Mouse (Mus musculus) heart, adult 2 months (tissue): ENCODE results near the gene Enkur. TPM values are rescaled to one million over a fixed set of nuclear protein-coding genes. Genes with fewer than 3 reads are reported as not detected.

Experiments used
- DNase-seq, 2 experiments: peaks; one replicate each; pipeline ENCODE4 v3.0.0; 2021
- H3K27ac ChIP-seq: fragments of 200-600 bp; 2 replicates; pipeline ENCODE4 v1.8.1; 2022
- H3K27me3 ChIP-seq: fragments of 200-500 bp; 2 replicates; pipeline ENCODE4 v1.6.1; 2012; ENCODE audit warnings: mild to moderate bottlenecking, low read length, inconsistent platforms, mixed read lengths; ENCODE audit not compliant: control insufficient read depth, insufficient read depth
- H3K36me3 ChIP-seq: fragments of 200-500 bp; 2 replicates; pipeline ENCODE4 v1.6.1; 2012; ENCODE audit warnings: low read length, inconsistent platforms; ENCODE audit not compliant: control insufficient read depth, insufficient read depth
- H3K4me1 ChIP-seq: fragments of 200-500 bp; 2 replicates; pipeline ENCODE4 v1.6.1; 2011; ENCODE audit warnings: low read length; ENCODE audit not compliant: control insufficient read depth, insufficient read depth
- H3K4me3 ChIP-seq: fragments of 200-600 bp; 2 replicates; pipeline ENCODE4 v1.8.1; 2022
- H3K79me2 ChIP-seq: fragments of 200-500 bp; replicated peaks from 2 replicates; pipeline ENCODE4 v1.6.1; 2012; ENCODE audit warnings: mild to moderate bottlenecking, inconsistent platforms, low read length, moderate library complexity, mixed read lengths; ENCODE audit not compliant: control insufficient read depth, insufficient read depth
- H3K9ac ChIP-seq: fragments of 200-500 bp; 2 replicates; pipeline ENCODE4 v1.6.1; 2012; ENCODE audit warnings: low read depth, mild to moderate bottlenecking, control low read depth, inconsistent platforms, low read length, mixed read lengths
- CTCF ChIP-seq: fragments of 200-600 bp; IDR thresholded peaks from 2 replicates; pipeline ENCODE4 v1.8.1; 2022; ENCODE audit warnings: antibody characterized with exemption, mild to moderate bottlenecking, moderate library complexity
- EP300 ChIP-seq: fragments of 200-500 bp; IDR thresholded peaks from 2 replicates; pipeline ENCODE4 v1.6.1; 2011; ENCODE audit warnings: low read depth, low read length, control low read depth; ENCODE audit not compliant: insufficient read depth
- POLR2A ChIP-seq: fragments of 200-500 bp; IDR thresholded peaks from 2 replicates; pipeline ENCODE4 v1.6.1; 2011; ENCODE audit warnings: mild to moderate bottlenecking, low read depth, low read length, control low read depth; ENCODE audit not compliant: insufficient read depth
- WGBS: fragments of 180-500 bp; shearing (Covaris S2); methylation state at CpG from one replicate; pipeline ENCODE4 v1.1.7; 2018; 5-methylcytosine and 5-hydroxymethylcytosine counted together
- intact Hi-C: fragments of 180-260 bp; cut with DNase I; formaldehyde crosslinking; loops from one replicate; pipeline ENCODE4 v1.15.1; 2025
- polyA plus RNA-seq: library from polyadenylated mRNA; depleted of rRNA; stranded (reverse); fragments of >200 nt; gene quantifications from 2 replicates; pipeline ENCODE4 v1.2.3, GENCODE M21; 2012
- total RNA-seq, 2 experiments: library from RNA; stranded (reverse); gene quantifications; 2 replicates each; pipeline ENCODE4 v1.2.3; 2021

Gene Enkur
- total and polyA plus RNA-seq, 3 experiments = 0.23 to 1.5 (median 1.1) TPM

DNA sequence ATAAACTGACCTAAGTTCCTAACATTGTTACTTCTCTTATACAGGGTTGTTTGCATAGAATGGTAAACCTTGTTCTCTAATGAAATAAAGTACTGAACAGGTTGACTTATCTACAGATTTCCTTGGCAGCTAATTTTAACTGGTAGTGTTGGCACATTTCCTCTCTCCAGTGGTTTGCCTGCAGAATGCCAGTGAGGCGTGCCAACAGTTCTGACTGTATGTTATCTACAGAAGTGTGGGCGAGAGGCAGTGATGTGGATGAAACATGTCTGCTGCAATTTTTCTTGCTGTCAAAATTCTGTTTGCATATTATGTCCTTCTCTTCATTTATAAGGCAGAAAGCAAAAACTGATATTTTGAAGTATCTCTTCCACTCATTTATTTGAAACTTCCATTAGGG lies 2.4 kb downstream of the Enkur start:
- no peaks in the 10 kb centered on the region for H3K27me3 ChIP-seq
- intact Hi-C loops = loop anchor here (10.0 kb wide), 1 partner anchor 1548 kb away; the partner anchor contains the start of gene Otud1
- peaks cover 3% of the 10 kb centered on the region for H3K4me1 ChIP-seq
- no peak overlapping the region for H3K9ac ChIP-seq
- no peak overlapping the region for H3K4me3 ChIP-seq
- peak in 1 of 2 experiments; percentile 48 for DNase-seq
- WGBS = 46% methylated on average over 2 of the region's 2 CpGs
- H3K79me2 ChIP-seq = no peaks in the 10 kb centered on the region
- no peak overlapping the region for H3K27ac ChIP-seq
- TF ChIP-seq CTCF (no peak), EP300 (no peak), POLR2A (no peak)
- no peaks in the 10 kb centered on the region for H3K36me3 ChIP-seq

DNA sequence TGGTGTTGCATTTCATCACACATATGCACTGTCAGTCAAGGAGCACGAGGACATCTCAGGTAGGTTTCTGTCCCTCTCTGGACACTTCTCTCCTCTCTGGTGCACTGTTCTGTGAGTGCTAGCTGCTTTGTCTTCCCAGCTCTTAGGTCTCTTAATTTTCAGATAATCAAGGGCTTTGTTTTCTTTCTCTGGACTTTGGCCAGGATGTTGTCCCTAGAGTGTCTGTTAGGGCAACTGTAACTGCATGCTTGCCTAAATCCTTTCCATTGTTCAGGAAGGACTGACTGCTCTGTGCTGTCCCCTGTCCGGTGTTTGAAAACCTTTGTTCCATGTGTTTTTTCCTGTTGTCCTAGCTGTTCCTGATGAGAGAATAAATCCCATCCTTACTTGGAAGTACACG lies 6.1 kb downstream of the Enkur start:
- H3K27ac ChIP-seq = no peak overlapping the region
- no peak for TF ChIP-seq EP300
- TF ChIP-seq CTCF = no peak
- TF ChIP-seq POLR2A = no peak
- 25% methylated on average over 3 of the region's 3 CpGs for WGBS
- intact Hi-C loops = no loop called here
- peaks cover 1% of the 10 kb centered on the region for H3K4me1 ChIP-seq
- no peaks in the 10 kb centered on the region for H3K79me2 ChIP-seq
- no peak for DNase-seq
- H3K4me3 ChIP-seq = no peak overlapping the region
- no peaks in the 10 kb centered on the region for H3K27me3 ChIP-seq
- H3K36me3 ChIP-seq = no peaks in the 10 kb centered on the region
- no peak overlapping the region for H3K9ac ChIP-seq

- Histone ChIP-seq H3K27ac (no peak overlapping the region), H3K79me2 (no peaks in the 10 kb centered on the region), H3K9ac (no peak overlapping the region), H3K4me3 (no peak overlapping the region), H3K27me3 (no peaks in the 10 kb centered on the region), H3K4me1 (no peaks in the 10 kb centered on the region), H3K36me3 (no peaks in the 10 kb centered on the region)
- intact Hi-C loops = no loop called here
- WGBS = 91% methylated on average over 5 of the region's 5 CpGs
- TF ChIP-seq EP300 (no peak), CTCF (no peak), POLR2A (no peak)
- DNase-seq = no peak
Measured at GRCm38 (mm10) chr2:21195233-21195632, 9.9 kb downstream of the Enkur start.

- no peaks in the 10 kb centered on the region for H3K27me3 ChIP-seq
- intact Hi-C loops = no loop called here
- 53% methylated on average over 1 of the region's 1 CpGs for WGBS
- H3K36me3 ChIP-seq = no peaks in the 10 kb centered on the region
- H3K9ac ChIP-seq = no peak overlapping the region
- no peak for DNase-seq
- no peak overlapping the region for H3K4me3 ChIP-seq
- 0 out of 2 replicates have a peak, but pooled peaks cover 2% of the 10 kb centered on the region for H3K4me1 ChIP-seq
- H3K79me2 ChIP-seq = no peaks in the 10 kb centered on the region
- H3K27ac ChIP-seq = no peak overlapping the region
- TF ChIP-seq CTCF (no peak), EP300 (no peak), POLR2A (no peak)
Measured at GRCm38 (mm10) chr2:21191232-21191631, 13.9 kb downstream of the Enkur start.

GRCm38 (mm10) chr2:21188610-21189009 lies 16.6 kb downstream of the Enkur start:
- Histone ChIP-seq H3K4me1 (0 out of 2 replicates have a peak, but pooled peaks cover 2% of the 10 kb centered on the region), H3K27ac (no peak overlapping the region), H3K79me2 (no peaks in the 10 kb centered on the region), H3K27me3 (no peaks in the 10 kb centered on the region), H3K9ac (no peak overlapping the region), H3K4me3 (no peak overlapping the region), H3K36me3 (no peaks in the 10 kb centered on the region)
- 70% methylated on average over 4 of the region's 4 CpGs for WGBS
- TF ChIP-seq POLR2A = no peak
- TF ChIP-seq CTCF = peak; percentile 59
- no peak for TF ChIP-seq EP300
- no peak for DNase-seq
- intact Hi-C loops = no loop called here

DNA sequence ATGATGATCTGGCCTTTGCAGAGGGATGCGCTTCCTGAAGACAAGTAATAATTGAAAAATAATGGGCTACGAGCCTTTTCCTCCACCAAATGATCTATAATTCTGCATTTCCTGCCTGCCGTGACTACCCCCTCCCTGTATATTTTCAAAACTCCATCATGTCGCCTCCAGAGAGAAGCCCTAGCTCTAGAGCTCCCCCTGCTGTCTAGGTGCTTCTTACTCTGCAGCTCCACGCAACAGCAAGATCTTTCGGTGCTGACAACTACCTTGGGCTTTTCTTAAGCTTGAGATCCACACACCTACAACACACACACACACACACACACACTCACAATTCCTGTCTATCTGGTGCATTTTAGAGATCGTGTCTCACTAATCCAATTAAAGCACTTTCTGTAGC lies 17.6 kb downstream of the Enkur start:
- Histone ChIP-seq H3K27ac (no peak overlapping the region), H3K9ac (no peak overlapping the region), H3K4me1 (peaks cover 2% of the 10 kb centered on the region; the same call in 1 of the 2 replicates), H3K4me3 (no peak overlapping the region), H3K27me3 (no peaks in the 10 kb centered on the region), H3K36me3 (no peaks in the 10 kb centered on the region), H3K79me2 (no peaks in the 10 kb centered on the region)
- intact Hi-C loops = loop anchor here (1.0 to 2.0 kb wide), 2 partner anchors 219 to 289 kb away; partner anchors contain the start of gene Arhgap21
- WGBS = 43% methylated on average over 7 of the region's 7 CpGs
- peak; percentile 51 to 75 for DNase-seq
- 0 out of 2 replicates have a peak, but pooled peaks have one; percentile 56 for TF ChIP-seq EP300
- peak; percentile 84 for TF ChIP-seq CTCF
- no peak for TF ChIP-seq POLR2A
